Mouse (Mus musculus) lung, embryonic 14.5 days (tissue): ENCODE results near the gene Ilf3. TPM values are rescaled to one million over a fixed set of nuclear protein-coding genes. Genes with fewer than 3 reads are reported as not detected.

Experiments
- ATAC-seq: fragments of 200-750 bp; cut with Nextera tagmentation; 2 replicates; pipeline ENCODE4 v1.8.0; 2017; ENCODE audit warnings: mild to moderate bottlenecking, moderate TSS enrichment, moderate library complexity; ENCODE audit not compliant: insufficient read depth
- DNase-seq: peaks from one replicate; pipeline ENCODE4 v3.0.0-alpha.2; 2015
- H3K27ac ChIP-seq: fragments of 300-500 bp; sonication (generic); 2 replicates; pipeline ENCODE4 v1.5.1; 2014; ENCODE audit warnings: low read depth, mild to moderate bottlenecking, moderate library complexity
- H3K27me3 ChIP-seq: fragments of 300-500 bp; sonication (generic); 2 replicates; pipeline ENCODE4 v1.6.1; 2014; ENCODE audit warnings: low read length, control low read depth; ENCODE audit not compliant: insufficient read depth
- H3K36me3 ChIP-seq: fragments of 300-500 bp; sonication (generic); 2 replicates; pipeline ENCODE4 v1.6.1; 2014; ENCODE audit warnings: control low read depth; ENCODE audit not compliant: insufficient read depth
- H3K4me1 ChIP-seq: fragments of 300-500 bp; sonication (generic); 2 replicates; pipeline ENCODE4 v1.6.1; 2014; ENCODE audit warnings: antibody characterized with exemption, control low read depth; ENCODE audit not compliant: insufficient read depth
- H3K4me2 ChIP-seq: fragments of 300-500 bp; sonication (generic); 2 replicates; pipeline ENCODE4 v1.6.1; 2014; ENCODE audit warnings: mild to moderate bottlenecking
- H3K4me3 ChIP-seq: fragments of 300-500 bp; sonication (generic); 2 replicates; pipeline ENCODE4 v1.5.1; 2014; ENCODE audit warnings: low read depth, low read length
- H3K9ac ChIP-seq: fragments of 300-500 bp; sonication (generic); 2 replicates; pipeline ENCODE4 v1.6.1; 2014
- H3K9me3 ChIP-seq: fragments of 300-500 bp; sonication (generic); 2 replicates; pipeline ENCODE4 v1.6.1; 2016; ENCODE audit warnings: low read depth, low read length, control low read depth
- CTCF ChIP-seq: IDR thresholded peaks from 2 replicates; pipeline ENCODE4 v1.5.1; 2016; ENCODE audit warnings: antibody characterized with exemption, low read depth
- WGBS: fragments of 180-500 bp; shearing (Covaris S2); extraction: QIAGEN DNeasy Blood & Tissue Kit; methylation state at CpG from one replicate; pipeline ENCODE4 v1.1.7; 2014; 5-methylcytosine and 5-hydroxymethylcytosine counted together
- polyA plus RNA-seq: library from polyadenylated mRNA; unstranded; fragments of >200 nt; fragmentation: Nextera tagmentation; extraction: Ambion mirVana; gene quantifications from 2 replicates; pipeline ENCODE4 v1.2.1, GENCODE M21; 2014

Gene Ilf3
- polyA plus RNA-seq, 1 experiment from 2014 or later, result 223 TPM

GRCm38 (mm10) chr9:21403745-21404144, 36.1 kb downstream of the Ilf3 start:
- H3K4me1 ChIP-seq, result no peaks in the 10 kb centered on the region
- 96% methylated on average over 5 of the region's 5 CpGs for WGBS
- no peak overlapping the region for H3K4me2 ChIP-seq
- H3K9me3 ChIP-seq, result no peaks in the 10 kb centered on the region
- peaks cover 80% of the 10 kb centered on the region for H3K36me3 ChIP-seq
- no peaks in the 10 kb centered on the region for H3K27me3 ChIP-seq
- TF ChIP-seq CTCF, result no peak
- H3K27ac ChIP-seq, result no peak overlapping the region
- no peak overlapping the region for H3K9ac ChIP-seq
- no peak overlapping the region for H3K4me3 ChIP-seq
- no peak for ATAC-seq
- no peak for DNase-seq

GRCm38 (mm10) chr9:21405525-21405924, 37.9 kb downstream of the Ilf3 start:
- no peak overlapping the region for H3K4me3 ChIP-seq
- H3K36me3 ChIP-seq, result peaks cover 63% of the 10 kb centered on the region
- DNase-seq, result no peak
- H3K4me2 ChIP-seq, result no peak overlapping the region
- WGBS, result 67% methylated on average over 4 of the region's 4 CpGs
- no peaks in the 10 kb centered on the region for H3K9me3 ChIP-seq
- no peak for ATAC-seq
- no peak for TF ChIP-seq CTCF
- no peak overlapping the region for H3K27ac ChIP-seq
- H3K4me1 ChIP-seq, result no peaks in the 10 kb centered on the region
- H3K9ac ChIP-seq, result no peak overlapping the region
- no peaks in the 10 kb centered on the region for H3K27me3 ChIP-seq

GRCm38 (mm10) chr9:21407951-21408350, 40.3 kb downstream of the Ilf3 start:
- H3K9me3 ChIP-seq, result no peaks in the 10 kb centered on the region
- 7% methylated on average over 4 of the region's 4 CpGs for WGBS
- ATAC-seq, result no peak
- peaks cover 39% of the 10 kb centered on the region for H3K36me3 ChIP-seq
- no peaks in the 10 kb centered on the region for H3K27me3 ChIP-seq
- no peak overlapping the region for H3K27ac ChIP-seq
- no peak for TF ChIP-seq CTCF
- DNase-seq, result peak; percentile 73
- H3K4me2 ChIP-seq, result no peak overlapping the region
- H3K9ac ChIP-seq, result no peak overlapping the region
- H3K4me3 ChIP-seq, result no peak overlapping the region
- 0 out of 2 replicates have a peak, but pooled peaks cover 2% of the 10 kb centered on the region for H3K4me1 ChIP-seq

- Histone ChIP-seq H3K4me2 (no peak overlapping the region), H3K4me1 (0 out of 2 replicates have a peak, but pooled peaks cover 2% of the 10 kb centered on the region), H3K27me3 (no peaks in the 10 kb centered on the region), H3K9ac (no peak overlapping the region), H3K9me3 (no peaks in the 10 kb centered on the region), H3K4me3 (no peak overlapping the region), H3K36me3 (peaks cover 33% of the 10 kb centered on the region), H3K27ac (no peak overlapping the region)
- ATAC-seq (no peak), DNase-seq (no peak)
- TF ChIP-seq CTCF, result no peak
- WGBS, result 71% methylated on average over 7 of the region's 7 CpGs
Measured at GRCm38 (mm10) chr9:21408624-21409023, 41.0 kb downstream of the Ilf3 start.

- 0 out of 2 replicates have a peak, but pooled peaks cover 2% of the 10 kb centered on the region for H3K4me1 ChIP-seq
- H3K36me3 ChIP-seq, result peaks cover 33% of the 10 kb centered on the region
- no peaks in the 10 kb centered on the region for H3K27me3 ChIP-seq
- H3K4me3 ChIP-seq, result no peak overlapping the region
- H3K9me3 ChIP-seq, result no peaks in the 10 kb centered on the region
- H3K27ac ChIP-seq, result no peak overlapping the region
- DNase-seq (peak; percentile 91), ATAC-seq (no peak)
- 31% methylated on average over 9 of the region's 9 CpGs for WGBS
- no peak overlapping the region for H3K9ac ChIP-seq
- peak; percentile 79 for TF ChIP-seq CTCF
- no peak overlapping the region for H3K4me2 ChIP-seq
Measured at GRCm38 (mm10) chr9:21409592-21410317, 42.1 kb downstream of the Ilf3 start.

- Histone ChIP-seq H3K27ac (0 out of 2 replicates have a peak within 1 kb of the TSS, but pooled peaks have one; percentile 26), H3K9me3 (no peaks in the 10 kb centered on the region), H3K27me3 (no peaks in the 10 kb centered on the region), H3K4me2 (peak within 1 kb of the TSS; percentile 85), H3K4me1 (0 out of 2 replicates have a peak, but pooled peaks cover 2% of the 10 kb centered on the region), H3K36me3 (peaks cover 28% of the 10 kb centered on the region), H3K4me3 (peak within 1 kb of the TSS; percentile 60), H3K9ac (peak within 1 kb of the TSS; percentile 57)
- peak; percentile 93 for ATAC-seq
- DNase-seq, result peak; percentile 94
- TF ChIP-seq CTCF, result no peak
- under 1% methylated on average over 53 of the region's 53 CpGs for WGBS
Measured at GRCm38 (mm10) chr9:21411669-21412550, 44.2 kb downstream of the Ilf3 start, which contains the start of gene Qtrt1. Qtrt1 (plus strand) TSS chr9:21411837.

GRCm38 (mm10) chr9:21417866-21418265, 50.2 kb downstream of the Ilf3 start:
- 89% methylated on average over 2 of the region's 2 CpGs for WGBS
- no peaks in the 10 kb centered on the region for H3K9me3 ChIP-seq
- H3K4me1 ChIP-seq, result no peaks in the 10 kb centered on the region
- no peak overlapping the region for H3K9ac ChIP-seq
- H3K27me3 ChIP-seq, result no peaks in the 10 kb centered on the region
- H3K4me2 ChIP-seq, result no peak overlapping the region
- H3K27ac ChIP-seq, result no peak overlapping the region
- no peak for DNase-seq
- ATAC-seq, result no peak
- H3K4me3 ChIP-seq, result no peak overlapping the region
- H3K36me3 ChIP-seq, result peaks cover 59% of the 10 kb centered on the region
- TF ChIP-seq CTCF, result no peak
